Mouse (Mus musculus) liver, adult (tissue): ENCODE results near the gene Vwa1.

Experiments
- GATA4 ChIP-seq: IDR thresholded peaks from 2 replicates; pipeline ENCODE4 v1.6.1; 2014; ENCODE audit warnings: mild to moderate bottlenecking, low read length; ENCODE audit not compliant: insufficient replicate concordance

Gene Vwa1

GRCm38 (mm10) chr4:155736421-155736820 is 38.1 kb downstream of the Vwa1 start:
- TF ChIP-seq GATA4, result no peak

DNA sequence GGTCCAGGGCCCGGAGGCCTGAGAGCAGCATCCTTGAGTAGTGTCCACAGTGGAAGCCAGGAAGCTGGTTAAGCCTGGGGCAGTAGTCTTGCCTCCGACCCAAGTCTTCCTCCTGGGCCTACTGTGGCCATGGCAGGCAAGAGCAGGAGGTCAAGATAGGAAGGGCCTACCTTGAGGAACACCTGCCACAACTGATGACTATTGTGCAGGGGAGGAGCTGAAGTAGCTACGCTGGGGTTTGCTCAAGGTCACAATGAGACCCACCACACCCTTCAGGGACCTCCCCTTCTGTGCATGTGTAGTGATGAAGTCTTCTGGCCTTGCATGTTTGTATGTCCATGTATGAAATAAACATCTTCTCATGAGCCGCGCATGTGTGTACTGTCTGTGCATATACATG is 38.7 kb downstream of the Vwa1 start:
- no peak for TF ChIP-seq GATA4

DNA sequence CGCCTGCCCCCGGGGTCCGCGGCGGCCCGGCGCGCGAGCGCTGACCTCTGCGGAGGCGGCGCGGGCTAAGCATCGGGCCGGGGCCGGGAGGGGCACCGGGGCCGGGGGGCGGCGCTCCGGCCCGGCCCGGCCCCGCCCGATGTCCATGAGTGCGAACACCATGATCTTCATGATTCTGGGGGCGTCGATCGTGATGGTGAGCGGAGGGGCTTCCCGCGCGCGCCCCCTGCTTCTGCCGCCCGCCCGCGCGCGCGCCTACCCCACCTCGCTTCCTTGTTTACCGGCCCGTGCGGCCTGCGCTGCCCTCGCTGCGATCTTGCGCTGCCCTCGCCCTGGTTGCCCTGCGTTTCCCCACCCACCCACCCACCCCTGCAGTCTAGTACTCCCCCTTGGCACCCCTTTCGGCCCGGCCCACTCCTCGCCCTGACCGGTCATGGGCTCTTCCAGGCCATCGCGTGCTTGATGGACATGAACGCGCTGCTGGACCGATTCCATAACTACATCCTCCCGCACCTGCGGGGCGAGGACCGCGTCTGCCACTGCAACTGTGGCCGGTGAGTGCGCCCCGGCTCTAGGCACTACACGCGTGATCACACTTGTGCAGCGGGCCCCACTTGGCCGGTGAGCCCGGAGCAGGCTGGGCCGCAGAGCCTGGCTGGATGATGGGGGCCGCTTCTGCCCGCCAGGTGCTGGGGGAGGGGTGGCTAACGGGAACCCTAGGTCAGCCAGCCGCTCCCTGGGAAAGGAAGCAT is 39.4 kb downstream of the Vwa1 start:
- no peak for TF ChIP-seq GATA4

DNA sequence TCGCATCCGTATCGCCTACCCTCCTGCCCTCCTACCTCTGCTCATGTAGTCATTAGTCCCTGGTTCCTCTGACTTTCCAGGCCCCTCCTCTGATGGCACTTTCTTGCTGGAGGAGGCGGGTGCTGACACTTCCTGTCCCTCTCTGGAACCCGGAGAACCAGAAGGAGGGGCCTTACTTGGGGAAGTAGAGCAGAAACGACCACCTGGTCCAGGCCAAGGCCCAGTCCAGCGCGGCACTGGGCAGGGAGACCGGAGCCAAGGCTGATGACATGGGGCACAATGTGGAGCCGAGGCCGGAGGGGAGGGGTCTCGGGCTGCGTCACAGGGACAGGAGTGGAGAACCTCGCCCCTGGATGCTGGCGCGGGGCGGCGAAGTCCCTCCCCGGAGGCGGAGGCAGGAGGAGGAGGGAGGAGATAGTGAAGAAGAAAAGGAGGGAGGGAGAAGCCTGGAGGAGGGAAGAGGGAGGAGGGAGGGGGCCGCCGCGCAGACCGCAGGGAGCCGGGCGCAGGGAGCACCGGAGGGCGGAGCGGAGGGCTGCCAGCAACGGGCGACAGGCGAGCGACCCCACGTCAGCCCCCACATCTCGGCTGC is 40.1 kb downstream of the Vwa1 start, which contains the start of gene Tmem240:
Gene Tmem240 (plus strand): TSS at position 451 of the 592 bp plus-strand sequence.
- TF ChIP-seq GATA4, result peak; percentile 74; the same call in 1 of the 2 replicates

DNA sequence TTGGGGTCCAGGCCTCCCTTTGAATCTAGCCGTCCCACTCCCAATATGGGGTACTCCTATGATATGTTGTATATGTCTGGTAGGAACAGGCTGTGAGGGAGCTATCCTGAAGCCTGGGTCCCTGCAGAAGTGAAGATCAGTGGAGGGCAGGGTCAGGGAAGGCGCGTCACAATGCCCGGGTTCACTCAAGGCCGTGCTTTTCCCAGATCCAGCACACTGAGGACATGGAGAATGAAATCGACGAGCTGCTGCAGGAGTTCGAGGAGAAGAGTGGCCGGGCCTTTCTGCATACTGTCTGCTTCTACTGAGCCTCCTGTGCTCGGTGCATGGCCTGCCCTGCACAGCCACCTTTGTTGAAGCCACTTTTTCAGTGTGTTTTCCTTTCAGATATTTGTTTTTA is 41.2 kb downstream of the Vwa1 start:
- no peak for TF ChIP-seq GATA4

- TF ChIP-seq GATA4, result no peak
These were observed 46.5 kb downstream of the Vwa1 start for GRCm38 (mm10) chr4:155727993-155728392.

GRCm38 (mm10) chr4:155721668-155722083 is 52.8 kb downstream of the Vwa1 start:
- no peak for TF ChIP-seq GATA4
